Mouse (Mus musculus): ENCODE data around the gene Spint1.

GRCm38 (mm10) chr2:119289014-119289416 is 51.9 kb downstream of the Spint1 start:
- TF ChIP-seq EP300 (IDR thresholded peaks at IDR 0.05; ENCODE audit: insufficient read depth, low read depth, low read length) (no peak), CTCF (IDR thresholded peaks at IDR 0.05) (no peak)

Measured in heart, adult 2 months (tissue).